Mouse (Mus musculus) intestine, embryonic 15.5 days (tissue): ENCODE measurements around the gene Gm45711. TPM values are rescaled to one million over a fixed set of nuclear protein-coding genes. Genes with fewer than 3 reads are reported as not detected.

Source experiments
- polyA plus RNA-seq: library from polyadenylated mRNA; unstranded; fragments of >200 nt; fragmentation: Nextera tagmentation; extraction: Ambion mirVana; gene quantifications from 2 replicates; pipeline ENCODE4 v1.2.1, GENCODE M21; 2015

Gene Gm45711
- polyA plus RNA-seq, 1 experiment from 2014 or later: not detected

Other genes with a start within 250 kb of the Gm45711 start
- 25.3 and 26.0 TPM in 2 replicates for gene Cdh5, start 208.5 kb downstream of the Gm45711 start, polyA plus RNA-seq
- gene Bean1, start 139.6 kb downstream of the Gm45711 start, polyA plus RNA-seq: 1.00 and 1.3 TPM in 2 replicates
- gene Tk2, start 61.5 kb downstream of the Gm45711 start, polyA plus RNA-seq: 14.2 and 15.3 TPM in 2 replicates
- 37.2 and 41.4 TPM in 2 replicates for gene Cklf, start 59.2 kb downstream of the Gm45711 start, polyA plus RNA-seq
- not detected in 2 replicates for gene Cmtm2a, start 16.9 kb downstream of the Gm45711 start, polyA plus RNA-seq
- not detected in 2 replicates for gene Cmtm1, start 64 bp upstream of the Gm45711 start, polyA plus RNA-seq
- not detected in 2 replicates for gene Gm11020, start 11.5 kb upstream of the Gm45711 start, polyA plus RNA-seq
- not detected in 2 replicates for gene Cmtm2b, start 12.1 kb upstream of the Gm45711 start, polyA plus RNA-seq
- gene Cmtm3, start 29.3 kb upstream of the Gm45711 start, polyA plus RNA-seq: 111 and 126 TPM in 2 replicates
- gene Cmtm4, start 85.7 kb upstream of the Gm45711 start, polyA plus RNA-seq: 6.3 and 6.9 TPM in 2 replicates
- gene Dync1li2, start 133.0 kb upstream of the Gm45711 start, polyA plus RNA-seq: 46.0 and 46.1 TPM in 2 replicates
- 0.15 and 0.41 TPM in 2 replicates for gene Terb1, start 199.8 kb upstream of the Gm45711 start, polyA plus RNA-seq
- gene Nae1, start 224.6 kb upstream of the Gm45711 start, polyA plus RNA-seq: 73.7 and 83.5 TPM in 2 replicates
- 1.0 and 1.1 TPM in 2 replicates for gene Car7, start 224.6 kb upstream of the Gm45711 start, polyA plus RNA-seq